Mouse (Mus musculus) forebrain, embryonic 11.5 days (tissue): ENCODE results near the gene St6galnac3. TPM values are rescaled to one million over a fixed set of nuclear protein-coding genes. Genes with fewer than 3 reads are reported as not detected.

Source experiments
- ATAC-seq: fragments of 200-750 bp; cut with Nextera tagmentation; replicated peaks from 2 replicates; pipeline ENCODE4 v1.8.0; 2017; ENCODE audit warnings: moderate TSS enrichment; ENCODE audit not compliant: low FRiP score
- DNase-seq: peaks from one replicate; pipeline ENCODE4 v3.0.0-alpha.2; 2017; ENCODE audit warnings: low spot score
- H3K27ac ChIP-seq: fragments of 300-500 bp; sonication (generic); 2 replicates; pipeline ENCODE4 v1.5.1; 2014; ENCODE audit warnings: low read depth, low read length
- H3K27me3 ChIP-seq: fragments of 300-500 bp; sonication (generic); 2 replicates; pipeline ENCODE4 v1.6.1; 2014; ENCODE audit warnings: mild to moderate bottlenecking, low read length, mixed read lengths; ENCODE audit not compliant: control insufficient read depth, insufficient read depth
- H3K36me3 ChIP-seq: fragments of 300-500 bp; sonication (generic); 2 replicates; pipeline ENCODE4 v1.6.1; 2014; ENCODE audit warnings: mild to moderate bottlenecking, low read length, moderate library complexity, mixed read lengths; ENCODE audit not compliant: control insufficient read depth, insufficient read depth
- H3K4me1 ChIP-seq: fragments of 300-500 bp; sonication (generic); replicated peaks from 2 replicates; pipeline ENCODE4 v1.6.1; 2014; ENCODE audit warnings: low read length, mixed read lengths; ENCODE audit not compliant: control insufficient read depth, insufficient read depth
- H3K4me2 ChIP-seq: fragments of 300-500 bp; sonication (generic); 2 replicates; pipeline ENCODE4 v1.6.1; 2014; ENCODE audit warnings: low read depth, mild to moderate bottlenecking, low read length, moderate library complexity, mixed read lengths; ENCODE audit not compliant: severe bottlenecking
- H3K4me3 ChIP-seq: fragments of 300-500 bp; sonication (generic); 2 replicates; pipeline ENCODE4 v1.5.1; 2014; ENCODE audit warnings: low read depth, low read length
- H3K9ac ChIP-seq: fragments of 300-500 bp; sonication (generic); 2 replicates; pipeline ENCODE4 v1.6.1; 2014; ENCODE audit warnings: low read length
- H3K9me3 ChIP-seq: fragments of 300-500 bp; sonication (generic); 2 replicates; pipeline ENCODE4 v1.6.1; 2016; ENCODE audit warnings: low read length, mixed read lengths; ENCODE audit not compliant: control insufficient read depth
- WGBS: fragments of 180-500 bp; shearing (Covaris S2); extraction: QIAGEN DNeasy Blood & Tissue Kit; methylation state at CpG from one replicate; pipeline ENCODE4 v1.1.7; 2014; 5-methylcytosine and 5-hydroxymethylcytosine counted together
- polyA plus RNA-seq: library from polyadenylated mRNA; unstranded; fragments of >200 nt; fragmentation: Nextera tagmentation; extraction: Ambion mirVana; gene quantifications from 2 replicates; pipeline ENCODE4 v1.2.1, GENCODE M21; 2014

The St6galnac3 gene
- polyA plus RNA-seq, 1 experiment from 2014 or later = 38.0 TPM

GRCm38 (mm10) chr3:153409286-153409685 lies 315.7 kb downstream of the St6galnac3 start:
- WGBS = 85% methylated on average over 9 of the region's 9 CpGs
- H3K36me3 ChIP-seq = no peaks in the 10 kb centered on the region
- ATAC-seq = no peak
- H3K4me1 ChIP-seq = 0 out of 2 replicates have a peak, but pooled peaks cover 2% of the 10 kb centered on the region
- no peaks in the 10 kb centered on the region for H3K9me3 ChIP-seq
- no peak overlapping the region for H3K4me2 ChIP-seq
- H3K9ac ChIP-seq = no peak overlapping the region
- no peak overlapping the region for H3K27ac ChIP-seq
- no peak overlapping the region for H3K4me3 ChIP-seq
- DNase-seq = no peak
- H3K27me3 ChIP-seq = no peaks in the 10 kb centered on the region

GRCm38 (mm10) chr3:153408361-153408760 lies 316.6 kb downstream of the St6galnac3 start:
- ATAC-seq (no peak), DNase-seq (no peak)
- Histone ChIP-seq H3K4me3 (no peak overlapping the region), H3K27me3 (no peaks in the 10 kb centered on the region), H3K36me3 (no peaks in the 10 kb centered on the region), H3K4me1 (0 out of 2 replicates have a peak, but pooled peaks cover 2% of the 10 kb centered on the region), H3K9ac (no peak overlapping the region), H3K4me2 (no peak overlapping the region), H3K9me3 (no peaks in the 10 kb centered on the region), H3K27ac (no peak overlapping the region)
- 92% methylated on average over 6 of the region's 6 CpGs for WGBS

- ATAC-seq = no peak
- Histone ChIP-seq H3K4me2 (no peak overlapping the region), H3K36me3 (no peaks in the 10 kb centered on the region), H3K9ac (no peak overlapping the region), H3K4me3 (no peak overlapping the region), H3K27ac (no peak overlapping the region), H3K4me1 (0 out of 2 replicates have a peak, but pooled peaks cover 2% of the 10 kb centered on the region), H3K27me3 (no peaks in the 10 kb centered on the region), H3K9me3 (no peaks in the 10 kb centered on the region)
- WGBS = 91% methylated on average over 6 of the region's 6 CpGs
- DNase-seq = no peak
Measured at GRCm38 (mm10) chr3:153407698-153408097, 317.3 kb downstream of the St6galnac3 start.

GRCm38 (mm10) chr3:153406858-153407257 lies 318.1 kb downstream of the St6galnac3 start:
- 86% methylated on average over 1 of the region's 1 CpGs for WGBS
- Histone ChIP-seq H3K4me1 (0 out of 2 replicates have a peak, but pooled peaks cover 2% of the 10 kb centered on the region), H3K4me2 (no peak overlapping the region), H3K27me3 (no peaks in the 10 kb centered on the region), H3K36me3 (no peaks in the 10 kb centered on the region), H3K27ac (no peak overlapping the region), H3K9ac (no peak overlapping the region), H3K9me3 (no peaks in the 10 kb centered on the region), H3K4me3 (no peak overlapping the region)
- no peak for DNase-seq
- ATAC-seq = no peak

GRCm38 (mm10) chr3:153406220-153406619 lies 318.8 kb downstream of the St6galnac3 start:
- Histone ChIP-seq H3K27me3 (no peaks in the 10 kb centered on the region), H3K9me3 (no peaks in the 10 kb centered on the region), H3K36me3 (no peaks in the 10 kb centered on the region), H3K4me2 (no peak overlapping the region), H3K4me3 (no peak overlapping the region), H3K4me1 (0 out of 2 replicates have a peak, but pooled peaks cover 2% of the 10 kb centered on the region), H3K9ac (no peak overlapping the region), H3K27ac (no peak overlapping the region)
- DNase-seq (no peak), ATAC-seq (no peak)
- 85% methylated on average over 4 of the region's 4 CpGs for WGBS

- 81% methylated on average over 10 of the region's 10 CpGs for WGBS
- Histone ChIP-seq H3K4me3 (no peak overlapping the region), H3K4me2 (no peak overlapping the region), H3K9ac (no peak overlapping the region), H3K27ac (no peak overlapping the region), H3K4me1 (0 out of 2 replicates have a peak, but pooled peaks cover 2% of the 10 kb centered on the region), H3K9me3 (no peaks in the 10 kb centered on the region), H3K36me3 (no peaks in the 10 kb centered on the region), H3K27me3 (no peaks in the 10 kb centered on the region)
- no peak for DNase-seq
- no peak for ATAC-seq
Measured at GRCm38 (mm10) chr3:153405643-153406042, 319.3 kb downstream of the St6galnac3 start.

GRCm38 (mm10) chr3:153400259-153400658 lies 324.7 kb downstream of the St6galnac3 start:
- H3K36me3 ChIP-seq = no peaks in the 10 kb centered on the region
- H3K4me2 ChIP-seq = no peak overlapping the region
- H3K4me1 ChIP-seq = no peaks in the 10 kb centered on the region
- DNase-seq (no peak), ATAC-seq (no peak)
- no peak overlapping the region for H3K27ac ChIP-seq
- H3K9me3 ChIP-seq = no peaks in the 10 kb centered on the region
- no peak overlapping the region for H3K4me3 ChIP-seq
- no peak overlapping the region for H3K9ac ChIP-seq
- WGBS = 91% methylated on average over 3 of the region's 3 CpGs
- no peaks in the 10 kb centered on the region for H3K27me3 ChIP-seq

GRCm38 (mm10) chr3:153399574-153399973 lies 325.4 kb downstream of the St6galnac3 start:
- Histone ChIP-seq H3K4me1 (no peaks in the 10 kb centered on the region), H3K4me3 (no peak overlapping the region), H3K9me3 (no peaks in the 10 kb centered on the region), H3K27me3 (no peaks in the 10 kb centered on the region), H3K9ac (no peak overlapping the region), H3K27ac (no peak overlapping the region), H3K4me2 (no peak overlapping the region), H3K36me3 (no peaks in the 10 kb centered on the region)
- 82% methylated on average over 6 of the region's 6 CpGs for WGBS
- DNase-seq (no peak), ATAC-seq (no peak)

- H3K9me3 ChIP-seq = no peaks in the 10 kb centered on the region
- H3K27ac ChIP-seq = no peak overlapping the region
- no peak overlapping the region for H3K9ac ChIP-seq
- H3K36me3 ChIP-seq = no peaks in the 10 kb centered on the region
- H3K27me3 ChIP-seq = no peaks in the 10 kb centered on the region
- H3K4me1 ChIP-seq = no peaks in the 10 kb centered on the region
- H3K4me2 ChIP-seq = no peak overlapping the region
- 86% methylated on average over 9 of the region's 9 CpGs for WGBS
- H3K4me3 ChIP-seq = no peak overlapping the region
- ATAC-seq (no peak), DNase-seq (no peak)
Measured at GRCm38 (mm10) chr3:153397726-153398125, 327.2 kb downstream of the St6galnac3 start.
